Mouse (Mus musculus) kidney, adult 18-20 months (tissue): ENCODE data around the gene Tmem53.

Experiments used
- DNase-seq: peaks from one replicate; pipeline ENCODE4 v3.0.0; 2021

Tmem53 gene

GRCm38 (mm10) chr4:117251801-117252316, at the start of gene Tmem53, which contains the start of gene Armh1:
Tmem53 (plus strand) TSS chr4:117251951.
Armh1 (minus strand) TSS chr4:117252125.
- DNase-seq = peak; percentile 93

- DNase-seq = peak; percentile 52
Observed at GRCm38 (mm10) chr4:117202046-117202991, 49.4 kb upstream of the Tmem53 start.

- no peak for DNase-seq
Observed at GRCm38 (mm10) chr4:117202992-117203354, 48.8 kb upstream of the Tmem53 start.

GRCm38 (mm10) chr4:117209592-117209991, 42.2 kb upstream of the Tmem53 start:
- no peak for DNase-seq

- DNase-seq = peak; percentile 85
Observed at GRCm38 (mm10) chr4:117210147-117211074, 41.3 kb upstream of the Tmem53 start.

- DNase-seq = no peak
Observed at GRCm38 (mm10) chr4:117214250-117214649, 37.5 kb upstream of the Tmem53 start.

GRCm38 (mm10) chr4:117217029-117217428, 34.7 kb upstream of the Tmem53 start:
- no peak for DNase-seq

GRCm38 (mm10) chr4:117218517-117219219, 33.1 kb upstream of the Tmem53 start:
- peak; percentile 57 for DNase-seq

- no peak for DNase-seq
Observed at GRCm38 (mm10) chr4:117220741-117221515, 30.8 kb upstream of the Tmem53 start.

- DNase-seq = no peak
Observed at GRCm38 (mm10) chr4:117221836-117222235, 29.9 kb upstream of the Tmem53 start.

- no peak for DNase-seq
Observed at GRCm38 (mm10) chr4:117223001-117223400, 28.8 kb upstream of the Tmem53 start.

GRCm38 (mm10) chr4:117224122-117224521, 27.6 kb upstream of the Tmem53 start:
- no peak for DNase-seq

- DNase-seq = no peak
Observed at GRCm38 (mm10) chr4:117225250-117225649, 26.5 kb upstream of the Tmem53 start.

- no peak for DNase-seq
Observed at GRCm38 (mm10) chr4:117229590-117229989, 22.2 kb upstream of the Tmem53 start.

- no peak for DNase-seq
Observed at GRCm38 (mm10) chr4:117230331-117230730, 21.4 kb upstream of the Tmem53 start.

GRCm38 (mm10) chr4:117231208-117231607, 20.5 kb upstream of the Tmem53 start:
- DNase-seq = no peak

GRCm38 (mm10) chr4:117234166-117234741, 17.5 kb upstream of the Tmem53 start:
- no peak for DNase-seq

- no peak for DNase-seq
Observed at GRCm38 (mm10) chr4:117235822-117236221, 15.9 kb upstream of the Tmem53 start.

- DNase-seq = peak; percentile 41
Observed at GRCm38 (mm10) chr4:117239153-117239552, 12.6 kb upstream of the Tmem53 start.

GRCm38 (mm10) chr4:117240867-117241266, 10.9 kb upstream of the Tmem53 start:
- DNase-seq = peak; percentile 63

- no peak for DNase-seq
Observed at GRCm38 (mm10) chr4:117250982-117251381, 769 bp upstream of the Tmem53 start.
